Mouse (Mus musculus): ENCODE measurements at regions not wholly inside any gene's neighbourhood (a gene's known extent, or its start where the extent isn't known, plus 50 kb on each side); places are given as distances from the start of the nearest gene placed in this dataset.

- Histone ChIP-seq H3K9ac (ENCODE audit: low read depth, low read length) (no peak overlapping the region), H3K27me3 (replicated peaks; ENCODE audit: control insufficient read depth, insufficient read depth, low read length) (no peaks in the 10 kb centered on the region), H3K4me3 (ENCODE audit: low read depth, low read length) (no peak overlapping the region), H3K4me2 (no peak overlapping the region), H3K36me3 (ENCODE audit: control insufficient read depth, insufficient read depth, low read length) (no peaks in the 10 kb centered on the region), H3K9me3 (ENCODE audit: control insufficient read depth, low read length) (no peaks in the 10 kb centered on the region), H3K27ac (ENCODE audit: low read depth, low read length) (no peak overlapping the region), H3K4me1 (replicated peaks; ENCODE audit: control insufficient read depth, insufficient read depth, low read length) (no peaks in the 10 kb centered on the region)
- ATAC-seq (replicated peaks; ENCODE audit: low FRiP score) (no peak), DNase-seq (ENCODE audit: low spot score) (no peak)
- WGBS, result 80% methylated on average over 6 of the region's 6 CpGs
These were observed 231.1 kb downstream of the Med10 start for GRCm38 (mm10) chr13:70033249-70033648.

GRCm38 (mm10) chr13:70033763-70034162, 231.6 kb downstream of the Med10 start:
- H3K27me3 ChIP-seq (replicated peaks; ENCODE audit: control insufficient read depth, insufficient read depth, low read length), result no peaks in the 10 kb centered on the region
- no peak overlapping the region for H3K4me2 ChIP-seq
- DNase-seq (ENCODE audit: low spot score) (no peak), ATAC-seq (replicated peaks; ENCODE audit: low FRiP score) (no peak)
- H3K9ac ChIP-seq (ENCODE audit: low read depth, low read length), result no peak overlapping the region
- no peak overlapping the region for H3K27ac ChIP-seq (ENCODE audit: low read depth, low read length)
- H3K4me3 ChIP-seq (ENCODE audit: low read depth, low read length), result no peak overlapping the region
- H3K9me3 ChIP-seq (ENCODE audit: control insufficient read depth, low read length), result no peaks in the 10 kb centered on the region
- no peaks in the 10 kb centered on the region for H3K4me1 ChIP-seq (replicated peaks; ENCODE audit: control insufficient read depth, insufficient read depth, low read length)
- 75% methylated on average over 4 of the region's 4 CpGs for WGBS
- H3K36me3 ChIP-seq (ENCODE audit: control insufficient read depth, insufficient read depth, low read length), result no peaks in the 10 kb centered on the region

GRCm38 (mm10) chr13:70037985-70038667, 235.9 kb downstream of the Med10 start:
- no peak for DNase-seq (ENCODE audit: low spot score)
- no peak overlapping the region for H3K27ac ChIP-seq (ENCODE audit: low read depth, low read length)
- H3K9me3 ChIP-seq (ENCODE audit: control insufficient read depth, low read length), result no peaks in the 10 kb centered on the region
- H3K9ac ChIP-seq (ENCODE audit: low read depth, low read length), result no peak overlapping the region
- 63% methylated on average over 11 of the region's 11 CpGs for WGBS
- no peaks in the 10 kb centered on the region for H3K27me3 ChIP-seq (replicated peaks; ENCODE audit: control insufficient read depth, insufficient read depth, low read length)
- no peaks in the 10 kb centered on the region for H3K36me3 ChIP-seq (ENCODE audit: control insufficient read depth, insufficient read depth, low read length)
- H3K4me1 ChIP-seq (replicated peaks; ENCODE audit: control insufficient read depth, insufficient read depth, low read length), result no peaks in the 10 kb centered on the region
- H3K4me2 ChIP-seq, result no peak overlapping the region
- no peak for ATAC-seq (replicated peaks; ENCODE audit: low FRiP score)
- H3K4me3 ChIP-seq (ENCODE audit: low read depth, low read length), result no peak overlapping the region

- H3K36me3 ChIP-seq (ENCODE audit: control insufficient read depth, insufficient read depth, low read length), result no peaks in the 10 kb centered on the region
- no peak overlapping the region for H3K9ac ChIP-seq (ENCODE audit: low read depth, low read length)
- H3K4me2 ChIP-seq, result no peak overlapping the region
- no peaks in the 10 kb centered on the region for H3K9me3 ChIP-seq (ENCODE audit: control insufficient read depth, low read length)
- no peaks in the 10 kb centered on the region for H3K27me3 ChIP-seq (replicated peaks; ENCODE audit: control insufficient read depth, insufficient read depth, low read length)
- WGBS, result 79% methylated on average over 9 of the region's 9 CpGs
- no peak overlapping the region for H3K4me3 ChIP-seq (ENCODE audit: low read depth, low read length)
- DNase-seq (ENCODE audit: low spot score) (no peak), ATAC-seq (replicated peaks; ENCODE audit: low FRiP score) (no peak)
- H3K27ac ChIP-seq (ENCODE audit: low read depth, low read length), result no peak overlapping the region
- no peaks in the 10 kb centered on the region for H3K4me1 ChIP-seq (replicated peaks; ENCODE audit: control insufficient read depth, insufficient read depth, low read length)
These were observed 255.7 kb downstream of the Med10 start for GRCm38 (mm10) chr13:70057920-70058319.

- ATAC-seq (replicated peaks; ENCODE audit: low FRiP score) (no peak), DNase-seq (ENCODE audit: low spot score) (no peak)
- no peaks in the 10 kb centered on the region for H3K9me3 ChIP-seq (ENCODE audit: control insufficient read depth, low read length)
- no peaks in the 10 kb centered on the region for H3K4me1 ChIP-seq (replicated peaks; ENCODE audit: control insufficient read depth, insufficient read depth, low read length)
- H3K4me3 ChIP-seq (ENCODE audit: low read depth, low read length), result no peak overlapping the region
- WGBS, result 73% methylated on average over 13 of the region's 13 CpGs
- no peaks in the 10 kb centered on the region for H3K27me3 ChIP-seq (replicated peaks; ENCODE audit: control insufficient read depth, insufficient read depth, low read length)
- H3K4me2 ChIP-seq, result no peak overlapping the region
- H3K36me3 ChIP-seq (ENCODE audit: control insufficient read depth, insufficient read depth, low read length), result no peaks in the 10 kb centered on the region
- no peak overlapping the region for H3K27ac ChIP-seq (ENCODE audit: low read depth, low read length)
- H3K9ac ChIP-seq (ENCODE audit: low read depth, low read length), result no peak overlapping the region
These were observed 259.3 kb downstream of the Med10 start for GRCm38 (mm10) chr13:70061363-70061945.

GRCm38 (mm10) chr13:70073655-70074054, 271.5 kb downstream of the Med10 start:
- DNase-seq (ENCODE audit: low spot score) (no peak), ATAC-seq (replicated peaks; ENCODE audit: low FRiP score) (no peak)
- no peaks in the 10 kb centered on the region for H3K9me3 ChIP-seq (ENCODE audit: control insufficient read depth, low read length)
- no peak overlapping the region for H3K4me2 ChIP-seq
- H3K36me3 ChIP-seq (ENCODE audit: control insufficient read depth, insufficient read depth, low read length), result no peaks in the 10 kb centered on the region
- 65% methylated on average over 6 of the region's 6 CpGs for WGBS
- H3K9ac ChIP-seq (ENCODE audit: low read depth, low read length), result no peak overlapping the region
- H3K4me1 ChIP-seq (replicated peaks; ENCODE audit: control insufficient read depth, insufficient read depth, low read length), result no peaks in the 10 kb centered on the region
- no peak overlapping the region for H3K27ac ChIP-seq (ENCODE audit: low read depth, low read length)
- no peak overlapping the region for H3K4me3 ChIP-seq (ENCODE audit: low read depth, low read length)
- H3K27me3 ChIP-seq (replicated peaks; ENCODE audit: control insufficient read depth, insufficient read depth, low read length), result no peaks in the 10 kb centered on the region

GRCm38 (mm10) chr13:70075353-70075752, 273.2 kb downstream of the Med10 start:
- ATAC-seq (replicated peaks; ENCODE audit: low FRiP score) (no peak), DNase-seq (ENCODE audit: low spot score) (no peak)
- H3K4me2 ChIP-seq, result no peak overlapping the region
- no peaks in the 10 kb centered on the region for H3K27me3 ChIP-seq (replicated peaks; ENCODE audit: control insufficient read depth, insufficient read depth, low read length)
- 79% methylated on average over 4 of the region's 4 CpGs for WGBS
- no peak overlapping the region for H3K4me3 ChIP-seq (ENCODE audit: low read depth, low read length)
- H3K9ac ChIP-seq (ENCODE audit: low read depth, low read length), result no peak overlapping the region
- H3K9me3 ChIP-seq (ENCODE audit: control insufficient read depth, low read length), result no peaks in the 10 kb centered on the region
- H3K27ac ChIP-seq (ENCODE audit: low read depth, low read length), result no peak overlapping the region
- no peaks in the 10 kb centered on the region for H3K36me3 ChIP-seq (ENCODE audit: control insufficient read depth, insufficient read depth, low read length)
- no peaks in the 10 kb centered on the region for H3K4me1 ChIP-seq (replicated peaks; ENCODE audit: control insufficient read depth, insufficient read depth, low read length)

- H3K27ac ChIP-seq (ENCODE audit: low read depth, low read length), result no peak overlapping the region
- H3K36me3 ChIP-seq (ENCODE audit: control insufficient read depth, insufficient read depth, low read length), result no peaks in the 10 kb centered on the region
- H3K4me2 ChIP-seq, result no peak overlapping the region
- no peak overlapping the region for H3K4me3 ChIP-seq (ENCODE audit: low read depth, low read length)
- H3K4me1 ChIP-seq (replicated peaks; ENCODE audit: control insufficient read depth, insufficient read depth, low read length), result no peaks in the 10 kb centered on the region
- ATAC-seq (replicated peaks; ENCODE audit: low FRiP score), result no peak
- H3K9me3 ChIP-seq (ENCODE audit: control insufficient read depth, low read length), result no peaks in the 10 kb centered on the region
- H3K9ac ChIP-seq (ENCODE audit: low read depth, low read length), result no peak overlapping the region
- H3K27me3 ChIP-seq (replicated peaks; ENCODE audit: control insufficient read depth, insufficient read depth, low read length), result no peaks in the 10 kb centered on the region
- no peak for DNase-seq (ENCODE audit: low spot score)
- 77% methylated on average over 4 of the region's 4 CpGs for WGBS
These were observed 278.9 kb downstream of the Med10 start for GRCm38 (mm10) chr13:70081108-70081507.

GRCm38 (mm10) chr13:70092886-70093285, 290.7 kb downstream of the Med10 start:
- no peaks in the 10 kb centered on the region for H3K27me3 ChIP-seq (replicated peaks; ENCODE audit: control insufficient read depth, insufficient read depth, low read length)
- WGBS, result 75% methylated on average over 4 of the region's 4 CpGs
- H3K36me3 ChIP-seq (ENCODE audit: control insufficient read depth, insufficient read depth, low read length), result no peaks in the 10 kb centered on the region
- no peak overlapping the region for H3K9ac ChIP-seq (ENCODE audit: low read depth, low read length)
- DNase-seq (ENCODE audit: low spot score), result no peak
- H3K9me3 ChIP-seq (ENCODE audit: control insufficient read depth, low read length), result no peaks in the 10 kb centered on the region
- no peak for ATAC-seq (replicated peaks; ENCODE audit: low FRiP score)
- no peaks in the 10 kb centered on the region for H3K4me1 ChIP-seq (replicated peaks; ENCODE audit: control insufficient read depth, insufficient read depth, low read length)
- no peak overlapping the region for H3K4me3 ChIP-seq (ENCODE audit: low read depth, low read length)
- H3K4me2 ChIP-seq, result no peak overlapping the region
- H3K27ac ChIP-seq (ENCODE audit: low read depth, low read length), result no peak overlapping the region
